Mouse (Mus musculus) neural tube, embryonic 13.5 days (tissue): Measurements from ENCODE around the gene Ywhaq. TPM values are rescaled to one million over a fixed set of nuclear protein-coding genes. Genes with fewer than 3 reads are reported as not detected.

Experiments
- ATAC-seq: fragments of 200-750 bp; cut with Nextera tagmentation; 2 replicates; pipeline ENCODE4 v1.8.0; 2017; ENCODE audit warnings: low read depth, mild to moderate bottlenecking, moderate TSS enrichment, moderate library complexity
- H3K27ac ChIP-seq: fragments of 300-500 bp; sonication (generic); replicated peaks from 2 replicates; pipeline ENCODE4 v1.5.1; 2015; ENCODE audit warnings: moderate library complexity, mild to moderate bottlenecking, inconsistent platforms
- H3K27me3 ChIP-seq: fragments of 300-500 bp; sonication (generic); 2 replicates; pipeline ENCODE4 v1.6.1; 2015; ENCODE audit warnings: mild to moderate bottlenecking, inconsistent platforms
- H3K36me3 ChIP-seq: fragments of 300-500 bp; sonication (generic); 2 replicates; pipeline ENCODE4 v1.6.1; 2015; ENCODE audit warnings: mild to moderate bottlenecking, inconsistent platforms
- H3K4me1 ChIP-seq: fragments of 300-500 bp; sonication (generic); replicated peaks from 2 replicates; pipeline ENCODE4 v1.6.1; 2015; ENCODE audit warnings: inconsistent platforms
- H3K4me2 ChIP-seq: fragments of 300-500 bp; sonication (generic); 2 replicates; pipeline ENCODE4 v1.6.1; 2015; ENCODE audit warnings: inconsistent platforms, mild to moderate bottlenecking, moderate library complexity
- H3K4me3 ChIP-seq: fragments of 300-500 bp; sonication (generic); 2 replicates; pipeline ENCODE4 v1.5.1; 2015; ENCODE audit warnings: mild to moderate bottlenecking, inconsistent platforms
- H3K9ac ChIP-seq: fragments of 300-500 bp; sonication (generic); 2 replicates; pipeline ENCODE4 v1.6.1; 2015; ENCODE audit warnings: moderate library complexity, mild to moderate bottlenecking, inconsistent platforms
- H3K9me3 ChIP-seq: fragments of 300-500 bp; sonication (generic); 2 replicates; pipeline ENCODE4 v1.6.1; 2016; ENCODE audit warnings: inconsistent platforms
- WGBS: fragments of 180-500 bp; shearing (Covaris S2); methylation state at CpG from one replicate; pipeline ENCODE4 v1.1.7; 2015; 5-methylcytosine and 5-hydroxymethylcytosine counted together
- polyA plus RNA-seq: library from polyadenylated mRNA; unstranded; fragments of >200 nt; fragmentation: Nextera tagmentation; extraction: Ambion mirVana; gene quantifications from 2 replicates; pipeline ENCODE4 v1.2.1, GENCODE M21; 2015

Gene Ywhaq
- polyA plus RNA-seq, 1 experiment from 2014 or later: 1,143 TPM

- H3K4me1 ChIP-seq: peaks cover 2% of the 10 kb centered on the region; the same call in 1 of the 2 replicates
- H3K36me3 ChIP-seq: no peaks in the 10 kb centered on the region
- H3K4me2 ChIP-seq: no peak overlapping the region
- no peak overlapping the region for H3K9ac ChIP-seq
- no peaks in the 10 kb centered on the region for H3K27me3 ChIP-seq
- ATAC-seq: no peak
- no peaks in the 10 kb centered on the region for H3K9me3 ChIP-seq
- no peak overlapping the region for H3K4me3 ChIP-seq
- H3K27ac ChIP-seq: no peak overlapping the region
- 71% methylated on average over 8 of the region's 8 CpGs for WGBS
These were observed 14.5 kb upstream of the Ywhaq start for GRCm38 (mm10) chr12:21431950-21432349.

DNA sequence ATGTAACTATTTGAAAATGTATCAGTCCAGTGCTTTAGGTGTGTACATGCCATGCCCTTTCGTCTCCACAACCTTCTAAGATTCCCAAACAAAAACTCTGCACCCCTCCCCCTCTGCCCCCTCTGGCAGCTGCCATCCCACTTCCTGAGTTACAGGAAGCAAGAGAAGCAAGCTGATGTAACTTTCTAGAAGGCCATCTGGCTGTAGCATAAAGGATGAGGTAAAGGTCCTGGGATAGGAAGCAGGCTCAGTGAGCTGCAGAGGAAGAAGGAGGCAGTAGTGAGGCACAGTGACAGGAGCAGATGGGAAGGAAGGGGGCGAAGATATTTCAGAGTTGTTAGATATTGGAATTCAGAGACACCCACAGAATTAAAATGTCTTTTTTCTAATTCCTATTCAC is 13.6 kb upstream of the Ywhaq start:
- Histone ChIP-seq H3K36me3 (no peaks in the 10 kb centered on the region), H3K27me3 (no peaks in the 10 kb centered on the region), H3K9me3 (no peaks in the 10 kb centered on the region), H3K4me3 (no peak overlapping the region), H3K9ac (no peak overlapping the region), H3K4me2 (no peak overlapping the region), H3K4me1 (peaks cover 12% of the 10 kb centered on the region), H3K27ac (no peak overlapping the region)
- 77% methylated on average over 2 of the region's 2 CpGs for WGBS
- no peak for ATAC-seq

DNA sequence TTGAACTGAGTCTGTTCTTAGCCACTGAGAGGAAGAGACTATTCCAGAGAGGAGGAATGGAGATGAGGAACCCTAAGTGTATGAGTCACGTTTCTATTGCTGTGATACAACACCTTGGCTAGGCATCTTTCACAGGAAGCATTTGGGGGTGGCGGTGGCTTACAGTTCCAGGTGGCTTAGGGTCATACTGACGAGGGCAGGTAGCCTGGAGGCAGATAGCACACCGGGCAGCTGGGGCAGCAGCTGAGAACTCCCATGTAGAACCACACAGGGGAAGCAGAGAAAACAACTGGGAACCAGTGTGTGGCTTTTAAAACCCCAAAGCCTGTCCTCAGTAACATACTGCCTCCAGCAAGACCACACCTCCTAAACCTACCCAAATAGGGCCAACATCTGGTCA is 12.7 kb upstream of the Ywhaq start:
- no peak overlapping the region for H3K4me2 ChIP-seq
- H3K9me3 ChIP-seq: no peaks in the 10 kb centered on the region
- 71% methylated on average over 4 of the region's 4 CpGs for WGBS
- no peak for ATAC-seq
- no peaks in the 10 kb centered on the region for H3K27me3 ChIP-seq
- no peak overlapping the region for H3K27ac ChIP-seq
- no peak overlapping the region for H3K4me3 ChIP-seq
- H3K4me1 ChIP-seq: peaks cover 20% of the 10 kb centered on the region
- no peak overlapping the region for H3K9ac ChIP-seq
- H3K36me3 ChIP-seq: no peaks in the 10 kb centered on the region

DNA sequence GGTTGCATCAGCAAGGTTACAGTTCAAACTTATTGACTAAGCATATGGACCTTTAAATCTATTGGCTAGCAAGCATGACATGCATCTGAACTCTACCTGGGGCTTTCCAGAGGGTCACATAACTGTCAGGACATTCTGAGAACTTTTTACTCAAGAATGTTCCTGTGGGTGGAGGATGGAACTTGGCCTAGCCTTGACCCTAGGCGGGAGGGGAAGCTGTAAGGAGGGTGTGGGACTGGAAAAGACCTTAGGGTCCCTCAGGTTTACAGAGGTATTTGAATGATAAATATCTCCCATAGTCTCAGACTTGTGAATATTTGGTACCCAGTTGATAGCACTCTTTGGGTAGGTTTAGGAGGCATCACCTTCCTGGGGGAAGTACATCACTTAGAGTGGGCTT is 11.6 kb upstream of the Ywhaq start:
- no peak overlapping the region for H3K4me3 ChIP-seq
- no peak overlapping the region for H3K9ac ChIP-seq
- no peak overlapping the region for H3K27ac ChIP-seq
- peaks cover 23% of the 10 kb centered on the region for H3K4me1 ChIP-seq
- no peak overlapping the region for H3K4me2 ChIP-seq
- no peaks in the 10 kb centered on the region for H3K36me3 ChIP-seq
- WGBS: 91% methylated on average over 1 of the region's 1 CpGs
- H3K9me3 ChIP-seq: no peaks in the 10 kb centered on the region
- H3K27me3 ChIP-seq: no peaks in the 10 kb centered on the region
- no peak for ATAC-seq

DNA sequence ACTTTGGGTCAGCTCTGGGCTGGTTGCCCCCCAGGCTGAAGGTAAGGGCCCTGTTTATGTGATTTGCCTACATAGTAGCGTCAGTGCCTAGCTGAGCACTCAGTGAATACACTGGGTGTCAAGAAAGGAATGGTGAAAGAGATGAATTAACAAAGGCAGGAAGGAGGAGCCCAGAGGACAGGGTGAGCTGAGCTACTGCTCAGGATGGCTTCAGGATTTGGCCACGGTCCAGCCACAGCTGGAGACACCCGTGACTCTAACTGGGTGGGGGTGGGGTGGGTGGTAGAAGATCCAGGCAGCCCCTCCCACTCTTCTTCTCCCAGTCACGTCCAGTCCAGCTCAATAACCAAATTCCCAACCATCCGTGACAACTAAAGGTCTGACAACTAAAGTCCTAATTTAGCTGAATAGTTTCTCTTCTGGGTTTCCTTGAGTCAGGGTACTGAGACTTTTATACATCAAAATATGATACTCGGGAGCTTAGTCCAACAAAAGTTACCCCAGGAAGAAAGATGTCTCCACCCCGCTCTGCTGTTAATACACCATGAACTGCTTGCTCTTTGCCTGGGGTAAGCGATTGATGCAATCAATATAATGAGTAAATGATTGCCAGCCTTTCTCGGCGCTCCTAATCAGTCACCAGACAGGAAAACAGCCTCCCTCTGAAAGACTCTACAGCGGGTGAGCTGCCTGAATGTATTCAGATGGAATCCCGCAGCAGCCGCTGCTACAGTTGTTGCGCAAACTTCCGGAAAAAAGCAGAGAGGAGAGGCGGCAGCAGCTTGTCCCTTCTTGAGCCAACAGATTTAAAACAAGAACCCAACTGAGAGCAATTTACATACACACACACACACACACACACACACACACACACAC is 8.9 kb upstream of the Ywhaq start:
- Histone ChIP-seq H3K4me1 (peaks cover 23% of the 10 kb centered on the region), H3K9me3 (no peaks in the 10 kb centered on the region), H3K4me3 (peak overlapping the region; percentile 19), H3K36me3 (no peaks in the 10 kb centered on the region), H3K27me3 (no peaks in the 10 kb centered on the region), H3K27ac (peak overlapping the region; percentile 54; the same call in 1 of the 2 replicates), H3K9ac (peak overlapping the region; percentile 41; the same call in 1 of the 2 replicates), H3K4me2 (peak overlapping the region; percentile 54)
- 4% methylated on average over 16 of the region's 16 CpGs for WGBS
- peak; percentile 59 for ATAC-seq

DNA sequence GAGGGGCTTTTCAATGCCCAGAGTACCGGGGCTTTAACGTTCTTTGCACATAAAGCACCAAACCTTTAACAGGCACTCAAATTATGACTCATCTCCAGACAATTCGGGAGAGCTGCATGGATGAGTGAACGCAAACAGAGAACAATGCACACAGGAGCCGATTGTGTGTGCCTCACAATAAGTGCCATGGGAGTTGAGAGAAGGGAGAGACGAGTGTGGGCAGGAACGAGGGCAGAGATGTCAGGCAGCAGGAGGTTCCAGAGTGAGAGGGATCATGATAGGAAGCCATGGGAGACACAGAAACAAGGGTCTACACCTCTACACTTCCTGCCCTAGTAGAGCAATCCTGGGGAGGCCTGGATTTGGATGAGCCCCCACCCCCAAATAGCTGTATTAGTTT is 7.2 kb upstream of the Ywhaq start:
- Histone ChIP-seq H3K9ac (no peak overlapping the region), H3K4me3 (no peak overlapping the region), H3K4me2 (no peak overlapping the region), H3K4me1 (peaks cover 23% of the 10 kb centered on the region), H3K9me3 (no peaks in the 10 kb centered on the region), H3K27ac (no peak overlapping the region), H3K36me3 (no peaks in the 10 kb centered on the region), H3K27me3 (no peaks in the 10 kb centered on the region)
- no peak for ATAC-seq
- WGBS: 10% methylated on average over 7 of the region's 7 CpGs

DNA sequence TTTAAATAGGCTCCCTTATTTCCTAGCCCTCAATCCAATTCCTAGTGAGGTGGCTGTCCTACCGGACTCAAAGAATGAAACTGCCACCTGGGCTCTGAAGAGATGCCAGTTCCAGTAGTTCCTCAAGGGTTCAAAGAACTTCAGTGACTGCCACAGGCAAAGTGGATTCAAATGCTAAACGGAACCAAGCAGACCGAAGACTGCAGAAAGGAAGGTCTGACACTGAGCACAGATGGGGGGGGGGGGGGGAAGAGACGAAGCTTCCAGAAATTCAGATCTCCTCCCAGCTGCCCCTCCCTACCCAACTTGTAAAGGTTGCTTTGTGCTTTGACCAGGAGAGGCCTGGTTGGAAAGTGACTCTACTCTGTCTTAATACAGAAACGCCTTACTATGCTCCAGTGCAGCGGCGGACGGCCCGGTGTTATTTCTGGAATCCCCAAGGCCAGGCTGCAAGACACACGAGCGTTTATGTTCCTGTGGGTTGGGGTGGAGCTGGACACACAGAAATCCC is 1.2 kb upstream of the Ywhaq start:
- Histone ChIP-seq H3K36me3 (peaks cover 15% of the 10 kb centered on the region), H3K4me1 (peaks cover 32% of the 10 kb centered on the region), H3K27ac (peak overlapping the region; percentile 95), H3K4me2 (peak overlapping the region; percentile 59), H3K27me3 (no peaks in the 10 kb centered on the region), H3K9ac (peak overlapping the region; percentile 81), H3K4me3 (peak overlapping the region; percentile 93), H3K9me3 (no peaks in the 10 kb centered on the region)
- 30% methylated on average over 10 of the region's 11 CpGs for WGBS
- no peak for ATAC-seq

DNA sequence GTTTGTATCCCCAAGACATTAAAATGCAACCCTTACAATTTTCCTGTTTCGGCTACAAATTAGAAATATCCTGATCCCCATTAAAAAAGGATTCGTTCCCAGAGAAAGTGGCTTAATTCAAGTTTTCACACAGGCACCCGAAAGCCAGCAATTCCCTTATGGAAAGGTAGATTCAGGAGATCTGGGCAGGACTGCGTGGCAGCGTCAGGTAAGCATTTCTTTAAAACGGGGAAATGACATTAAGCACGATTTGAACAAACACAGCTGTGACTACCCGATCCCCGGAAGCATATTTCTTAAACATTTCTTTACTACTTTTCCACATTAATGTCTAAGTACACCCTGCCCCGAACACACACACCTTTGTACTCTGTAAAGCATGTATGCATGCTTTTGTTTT is 646 bp upstream of the Ywhaq start:
- H3K4me3 ChIP-seq: peak overlapping the region; percentile 93
- peak overlapping the region; percentile 59 for H3K4me2 ChIP-seq
- no peak for ATAC-seq
- H3K4me1 ChIP-seq: peaks cover 32% of the 10 kb centered on the region
- H3K9me3 ChIP-seq: peaks cover 4% of the 10 kb centered on the region
- peaks cover 20% of the 10 kb centered on the region for H3K36me3 ChIP-seq
- H3K9ac ChIP-seq: peak overlapping the region; percentile 81
- no peaks in the 10 kb centered on the region for H3K27me3 ChIP-seq
- 5% methylated on average over 10 of the region's 10 CpGs for WGBS
- H3K27ac ChIP-seq: peak overlapping the region; percentile 95

GRCm38 (mm10) chr12:21416506-21416905 is 931 bp downstream of the Ywhaq start:
- Histone ChIP-seq H3K27ac (peak overlapping the region; percentile 100), H3K9me3 (peaks cover 17% of the 10 kb centered on the region), H3K4me1 (peaks cover 32% of the 10 kb centered on the region), H3K4me3 (peak overlapping the region; percentile 93), H3K4me2 (peak overlapping the region; percentile 88), H3K36me3 (peaks cover 36% of the 10 kb centered on the region), H3K9ac (peak overlapping the region; percentile 99), H3K27me3 (no peaks in the 10 kb centered on the region)
- 0% methylated on average over 13 of the region's 15 CpGs for WGBS
- no peak for ATAC-seq

DNA sequence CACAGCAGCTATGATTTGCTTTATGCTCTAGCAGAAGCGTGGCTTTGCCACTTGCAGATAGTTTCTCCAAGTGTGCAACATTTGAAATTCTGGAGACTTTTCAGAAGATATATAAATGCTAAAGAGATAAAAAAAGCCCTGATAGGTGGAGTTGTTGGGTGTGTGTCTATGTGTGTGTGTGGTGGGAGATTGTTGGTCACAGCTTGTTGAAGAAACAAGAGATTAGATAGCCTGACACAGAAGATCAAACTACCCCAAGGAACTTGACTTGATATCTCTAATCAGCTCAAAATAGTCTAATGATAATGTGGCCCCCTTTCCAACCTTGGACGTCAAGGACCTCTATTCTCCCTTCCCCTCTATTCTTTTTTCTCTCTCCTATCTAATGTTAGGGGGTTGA is 6.8 kb downstream of the Ywhaq start:
- no peaks in the 10 kb centered on the region for H3K27me3 ChIP-seq
- H3K4me1 ChIP-seq: peaks cover 17% of the 10 kb centered on the region
- peaks cover 36% of the 10 kb centered on the region for H3K9me3 ChIP-seq
- no peak for ATAC-seq
- WGBS: 98% methylated on average over 2 of the region's 2 CpGs
- peaks cover 87% of the 10 kb centered on the region for H3K36me3 ChIP-seq
- no peak overlapping the region for H3K4me2 ChIP-seq
- no peak overlapping the region for H3K27ac ChIP-seq
- no peak overlapping the region for H3K4me3 ChIP-seq
- no peak overlapping the region for H3K9ac ChIP-seq

DNA sequence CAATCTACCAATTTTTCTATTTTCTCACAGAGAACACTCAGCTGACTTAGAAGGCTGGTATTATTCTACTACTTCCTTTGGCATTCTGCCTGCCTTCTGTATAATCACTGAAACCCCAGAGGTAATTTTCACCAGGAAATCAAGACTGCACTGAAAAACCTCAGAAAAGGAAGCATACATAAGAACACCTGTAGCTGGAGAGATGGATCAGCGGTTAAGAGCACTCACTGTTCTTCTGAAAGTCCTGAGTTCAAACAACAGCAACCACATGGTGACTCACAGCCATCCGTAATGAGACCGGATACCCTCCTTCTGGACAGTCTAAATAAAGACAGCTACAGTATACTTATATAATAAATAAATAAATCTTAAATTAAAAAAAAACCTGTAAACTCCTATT is 7.8 kb downstream of the Ywhaq start:
- no peak for ATAC-seq
- no peaks in the 10 kb centered on the region for H3K27me3 ChIP-seq
- WGBS: 95% methylated on average over 3 of the region's 3 CpGs

DNA sequence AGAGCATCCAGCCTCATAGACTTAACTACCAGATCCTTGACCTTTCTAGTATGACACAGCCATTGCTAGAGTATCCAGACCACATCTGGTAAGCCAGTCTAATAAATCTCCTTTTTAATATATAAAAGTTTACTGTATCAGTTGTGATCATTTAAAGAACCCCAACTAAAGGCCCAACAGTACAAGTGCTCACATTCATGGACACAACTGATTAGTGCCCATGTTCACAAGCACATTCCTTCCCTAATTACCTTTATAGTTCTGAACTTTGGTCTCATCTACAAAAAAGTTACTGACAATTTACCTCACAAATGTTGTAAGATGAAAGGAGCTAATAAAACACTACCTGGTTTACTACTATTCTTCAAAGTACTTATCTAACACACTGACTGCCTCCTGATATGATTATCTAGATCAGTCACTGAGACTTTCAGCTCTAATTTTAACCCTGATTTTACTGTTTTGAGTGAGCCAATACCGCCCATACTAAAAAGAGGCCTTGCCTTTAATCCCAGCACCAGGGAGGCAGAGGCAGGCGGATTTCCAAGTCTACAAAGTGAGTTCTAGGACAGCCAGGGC is 8.6 kb downstream of the Ywhaq start:
- Histone ChIP-seq H3K9ac (no peak overlapping the region), H3K4me3 (no peak overlapping the region), H3K9me3 (peaks cover 36% of the 10 kb centered on the region), H3K4me2 (no peak overlapping the region), H3K27ac (no peak overlapping the region), H3K27me3 (no peaks in the 10 kb centered on the region), H3K36me3 (peaks cover 82% of the 10 kb centered on the region), H3K4me1 (peaks cover under 1% of the 10 kb centered on the region; the same call in 1 of the 2 replicates)
- no peak for ATAC-seq
- WGBS: 97% methylated on average over 2 of the region's 2 CpGs

More for the DNA sequence above, 7.8 kb downstream of the Ywhaq start:
- H3K4me2 ChIP-seq: no peak overlapping the region
- no peak overlapping the region for H3K27ac ChIP-seq
- H3K4me3 ChIP-seq: no peak overlapping the region
- peaks cover 8% of the 10 kb centered on the region for H3K4me1 ChIP-seq
- peaks cover 36% of the 10 kb centered on the region for H3K9me3 ChIP-seq
- no peak overlapping the region for H3K9ac ChIP-seq
- H3K36me3 ChIP-seq: peaks cover 87% of the 10 kb centered on the region
